Mouse (Mus musculus): ENCODE results near the gene Aebp1. TPM values are rescaled to one million over a fixed set of nuclear protein-coding genes. Genes with fewer than 3 reads are reported as not detected.
"Not testable (repeated sequence)": the region's sequence is repeated elsewhere in the genome, so short reads cannot be mapped to it uniquely, and the experiment has no call there.

Gene Aebp1
- total RNA-seq, 2 experiments from 2014 or later = 16.4 to 26.9 TPM

DNA sequence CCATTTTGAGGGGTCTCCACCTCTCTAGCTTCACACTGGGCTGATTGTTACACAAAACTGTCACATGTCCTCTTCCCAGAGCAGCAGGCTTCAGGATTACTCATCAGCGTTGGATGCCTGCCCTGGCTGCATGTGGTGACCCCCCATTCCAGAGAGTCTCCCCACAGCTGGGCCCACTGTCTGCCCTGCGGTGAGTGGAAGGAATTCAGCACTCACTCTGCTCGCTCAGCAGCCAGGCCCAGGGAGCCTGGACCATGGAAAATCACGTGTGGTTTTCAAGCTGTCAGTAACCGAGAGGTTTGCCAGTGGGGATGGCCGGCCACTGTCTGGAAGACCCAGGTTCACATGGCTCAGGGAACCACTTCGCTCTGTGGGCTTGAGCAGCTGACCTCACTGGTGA is 5.8 kb upstream of the Aebp1 start:
- peak; percentile 71 to 80 for DNase-seq

DNA sequence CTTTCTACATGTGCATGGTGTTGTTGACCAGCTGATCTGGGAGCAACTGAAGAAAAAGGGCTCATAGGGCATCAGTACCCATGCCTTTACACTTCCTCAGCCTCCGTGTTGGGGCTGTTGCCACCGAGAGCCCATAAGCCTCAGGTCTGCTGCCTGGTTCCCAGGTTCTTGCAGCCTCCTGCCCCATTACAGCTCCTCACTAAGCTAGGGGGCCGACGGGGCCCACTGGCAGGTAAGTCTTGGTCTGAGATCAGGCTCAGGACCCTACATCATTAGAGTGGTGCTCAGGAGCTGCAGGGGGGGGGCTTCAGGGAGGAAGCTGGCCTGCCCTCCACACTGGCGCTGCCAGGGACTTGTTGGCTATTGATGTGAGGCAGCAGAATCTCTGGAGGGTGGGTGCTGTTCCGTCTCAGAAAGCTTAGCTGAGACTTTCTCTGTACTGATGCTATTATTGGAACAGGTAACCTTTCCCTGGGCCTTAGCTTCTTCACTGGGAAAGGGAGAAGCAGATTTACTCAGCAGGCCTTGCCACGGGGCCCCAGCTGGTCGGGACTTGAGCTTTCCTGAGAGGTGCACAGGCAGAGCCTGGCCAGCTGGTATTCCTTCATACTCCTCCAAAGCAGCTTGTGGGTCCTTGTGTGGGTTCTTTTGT is 5.1 kb upstream of the Aebp1 start:
- DNase-seq = no peak

GRCm38 (mm10) chr11:5858723-5859122 is 3.0 kb upstream of the Aebp1 start:
- DNase-seq = no peak

DNA sequence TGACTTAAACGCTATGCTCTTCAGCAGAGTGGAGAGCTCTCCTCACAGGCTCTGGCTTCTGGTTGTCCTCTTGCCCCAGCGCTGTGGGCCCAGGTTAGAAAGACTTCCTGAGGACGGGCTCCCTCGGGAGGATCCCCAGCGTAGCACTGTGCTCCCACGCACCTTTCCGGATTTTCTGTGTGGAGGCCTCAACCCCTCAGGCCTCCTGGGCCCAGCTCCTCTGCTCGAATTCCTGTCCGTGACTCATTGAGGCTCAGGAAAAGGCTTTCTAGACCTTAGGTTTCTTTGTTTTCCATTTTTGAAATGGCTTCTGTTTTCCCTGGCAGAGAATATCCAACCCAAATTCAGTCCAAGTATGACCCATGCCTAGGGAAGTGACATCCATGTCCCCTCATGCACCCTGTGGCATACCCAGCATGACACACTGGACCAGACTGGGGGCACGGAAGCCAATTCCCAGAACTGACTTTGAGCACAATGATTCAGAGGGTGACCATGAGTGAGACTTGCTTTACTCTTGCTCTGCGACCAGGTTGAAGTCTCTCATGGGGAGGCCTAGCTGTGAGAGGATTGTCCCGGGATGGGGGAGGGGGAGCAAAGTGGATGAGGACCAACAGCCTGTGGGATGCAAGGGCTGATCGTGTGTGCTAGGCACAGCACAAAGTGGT is 1.7 kb upstream of the Aebp1 start:
- DNase-seq = no peak

DNA sequence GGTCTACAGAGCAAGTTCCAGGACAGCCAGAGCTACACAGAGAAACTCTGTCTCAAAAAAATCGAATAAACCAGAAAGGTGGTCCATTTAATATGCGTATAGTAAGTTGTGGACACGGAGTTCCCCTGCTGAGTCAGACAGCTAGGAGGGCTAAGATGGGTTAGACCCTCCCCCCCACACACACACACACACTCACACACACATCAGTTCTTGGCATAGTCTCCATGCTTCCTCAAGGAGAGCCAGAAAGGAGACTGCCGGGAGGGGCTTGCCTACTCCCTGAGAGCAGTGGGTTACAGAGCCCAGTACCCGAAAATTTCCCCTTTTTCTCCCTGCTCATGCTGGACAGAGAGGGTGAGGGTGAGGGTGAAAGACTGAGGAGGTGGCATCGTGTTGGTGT is 1.1 kb upstream of the Aebp1 start:
- DNase-seq = no peak

DNA sequence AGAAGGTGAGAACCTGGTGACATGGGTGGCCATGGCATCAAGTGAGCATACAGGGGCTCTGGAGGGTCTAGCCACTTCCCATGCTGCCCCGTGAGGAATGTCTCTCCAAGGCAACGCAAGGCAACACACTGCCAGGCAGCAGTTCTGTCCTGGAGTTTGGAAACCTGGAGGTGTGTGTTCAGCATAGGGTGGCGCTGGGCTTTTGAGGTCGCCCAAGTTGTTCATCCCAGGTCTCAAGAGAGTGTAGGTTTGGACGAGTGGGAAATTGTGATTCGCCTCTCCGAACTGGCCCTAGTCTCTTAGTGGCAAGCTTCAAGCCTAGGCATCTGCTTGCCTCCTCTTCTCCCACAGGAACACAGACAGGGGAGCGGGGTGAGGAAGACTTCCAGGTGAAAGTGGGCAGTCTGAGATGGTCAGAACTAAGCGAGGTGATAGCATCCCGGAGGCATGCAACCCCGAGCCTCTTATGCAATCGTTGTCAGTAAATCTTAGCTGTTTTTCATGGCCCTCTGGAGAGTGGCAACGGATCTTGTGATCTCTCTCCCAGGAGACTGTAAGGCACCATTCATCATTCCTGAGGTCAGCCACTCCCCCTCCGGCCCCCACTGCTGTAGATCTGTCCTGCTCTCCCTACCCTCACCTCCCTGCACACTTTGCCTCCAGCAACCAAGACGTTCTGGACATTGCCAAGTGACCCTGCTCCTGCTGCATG is 803 bp downstream of the Aebp1 start:
- DNase-seq = peak in 1 of 2 experiments; percentile 43

DNA sequence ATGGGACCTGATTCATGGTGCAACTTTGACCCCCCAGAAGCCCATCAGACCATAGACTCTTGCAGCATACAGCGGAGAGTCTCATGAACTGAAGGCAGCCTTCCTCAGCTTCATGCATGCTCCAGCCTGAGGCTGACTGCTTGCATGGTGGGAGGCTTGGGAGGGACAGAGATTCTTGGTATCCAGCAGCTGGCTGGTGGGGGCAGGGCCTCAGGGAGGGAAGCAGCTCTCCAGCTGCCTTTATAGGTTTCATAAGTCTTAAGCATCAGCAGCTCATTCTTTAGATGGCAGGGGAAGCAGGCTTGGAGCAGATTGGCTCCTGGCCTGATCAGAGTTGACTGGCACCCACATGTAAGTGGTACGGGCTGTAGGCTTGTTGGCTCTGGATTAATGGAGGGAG is 5.4 kb downstream of the Aebp1 start:
- no peak for DNase-seq

DNA sequence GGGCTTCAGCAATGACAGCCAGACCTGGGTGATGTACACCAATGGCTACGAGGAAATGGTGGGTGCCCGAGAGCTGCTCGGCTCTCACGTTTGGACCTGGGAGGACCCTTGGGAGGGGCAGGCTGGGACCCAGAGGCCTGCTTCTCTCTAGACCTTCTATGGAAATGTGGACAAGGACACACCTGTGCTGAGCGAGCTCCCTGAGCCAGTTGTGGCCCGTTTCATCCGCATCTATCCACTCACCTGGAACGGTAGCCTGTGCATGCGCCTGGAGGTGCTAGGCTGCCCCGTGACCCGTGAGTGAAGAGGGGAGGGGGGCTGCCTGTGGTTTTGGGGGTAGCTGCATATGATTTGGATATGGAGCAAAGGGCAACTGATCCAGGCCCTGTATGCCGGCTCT is 6.6 kb downstream of the Aebp1 start:
- DNase-seq = no peak

- no peak for DNase-seq
These were observed 7.6 kb downstream of the Aebp1 start for GRCm38 (mm10) chr11:5869331-5869730.

- DNase-seq = no peak
These were observed 8.3 kb downstream of the Aebp1 start for GRCm38 (mm10) chr11:5870069-5870468.

- no peak for DNase-seq
These were observed 11.0 kb downstream of the Aebp1 start for GRCm38 (mm10) chr11:5872707-5873106.

GRCm38 (mm10) chr11:5873192-5873591 is 11.4 kb downstream of the Aebp1 start:
- DNase-seq = no peak

DNA sequence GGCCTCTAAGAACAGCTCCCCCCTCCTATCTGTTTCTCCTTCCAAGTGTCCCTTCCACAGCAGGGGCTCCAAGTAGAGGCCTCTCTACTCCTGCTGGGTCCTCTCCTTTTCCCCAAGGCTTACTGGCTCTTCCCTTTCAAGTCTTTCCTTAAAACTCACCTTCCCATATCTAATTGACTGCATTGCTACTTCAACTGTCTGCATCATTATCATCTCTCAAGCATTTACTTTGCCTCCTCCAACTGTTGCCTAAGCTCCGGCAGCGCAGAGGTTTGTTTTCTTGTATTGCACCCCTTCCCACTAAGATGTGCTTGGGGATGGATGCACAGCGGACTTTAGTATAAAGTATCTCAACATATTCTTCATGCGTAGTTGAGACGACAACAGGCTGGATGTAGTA is 15.7 kb downstream of the Aebp1 start:
- DNase-seq = no peak

DNA sequence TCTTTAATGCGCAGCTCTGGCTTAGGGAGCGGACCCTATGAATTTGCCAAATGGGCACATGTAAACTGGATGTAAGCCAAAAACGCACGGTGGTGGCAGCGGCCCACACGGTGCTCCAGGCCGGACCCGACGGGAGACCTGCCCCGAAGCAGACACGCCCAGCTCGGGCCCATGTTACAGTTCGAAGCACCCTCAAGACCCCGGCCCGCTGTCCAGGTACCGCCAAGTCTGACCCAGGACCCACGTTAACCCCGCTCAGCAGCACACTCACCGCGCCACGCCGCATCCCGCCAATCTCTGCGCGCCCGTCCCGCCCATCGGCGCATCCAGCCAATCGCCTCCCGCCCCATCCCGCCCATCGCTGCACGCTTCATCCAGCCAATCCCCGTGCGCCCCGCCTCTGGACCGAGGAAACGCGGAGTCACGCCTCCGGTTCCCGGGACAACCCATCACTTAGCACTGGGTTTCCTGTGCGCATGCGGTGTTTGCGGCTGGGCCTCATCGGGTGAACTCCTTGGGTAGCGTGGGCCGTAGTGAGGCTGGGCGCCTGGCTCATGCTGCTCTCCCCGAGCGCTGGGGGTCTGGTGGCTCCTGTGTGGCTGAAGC is 16.3 kb downstream of the Aebp1 start, which contains the start of gene Pold2:
TSS of gene Pold2 (minus strand) at position 372 of the 606 bp plus-strand sequence.
- peak; percentile 98 to 99 for DNase-seq

DNA sequence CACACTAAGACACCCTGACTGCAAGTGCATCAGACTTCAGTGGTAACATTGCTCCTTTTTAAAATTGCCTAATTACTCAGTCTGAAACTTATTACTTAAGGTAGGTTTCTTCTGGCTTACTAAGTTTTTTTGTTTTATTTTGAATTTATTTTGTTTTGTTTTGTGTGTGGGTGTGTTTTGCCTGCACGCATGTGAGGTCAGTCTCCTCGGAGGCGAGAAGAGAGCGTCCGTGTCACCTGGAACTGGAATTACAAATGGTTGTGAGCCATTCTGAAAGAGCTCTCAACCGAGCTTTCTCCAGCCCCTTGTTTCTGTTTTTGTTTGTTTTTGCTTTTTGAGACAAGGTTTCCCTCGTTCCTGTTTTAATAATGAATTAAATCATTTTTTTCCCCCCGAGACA is 16.9 kb downstream of the Aebp1 start:
- DNase-seq = no peak

DNA sequence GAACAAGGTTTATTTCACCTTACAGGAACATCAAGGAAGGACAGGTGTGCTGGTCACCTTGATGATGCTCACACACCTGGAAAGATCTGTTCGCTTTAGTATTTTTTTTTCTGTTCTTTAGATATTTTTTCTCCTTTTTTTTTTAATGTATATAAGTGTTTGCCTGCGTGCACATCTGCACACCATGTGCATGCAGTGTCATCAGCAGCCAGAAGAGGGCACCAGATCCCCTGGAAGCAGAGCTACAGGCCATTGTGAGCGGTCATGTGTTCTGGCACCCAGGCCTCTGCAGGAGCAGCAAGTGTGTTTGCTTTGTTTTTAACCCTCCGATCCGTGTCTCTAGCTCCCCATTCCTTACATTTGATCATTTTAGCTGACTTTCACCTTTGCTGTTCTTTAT is 18.2 kb downstream of the Aebp1 start:
- peak in 1 of 2 experiments; percentile 64 for DNase-seq

- DNase-seq = no peak
These were observed 20.8 kb downstream of the Aebp1 start for GRCm38 (mm10) chr11:5882518-5882917.

- peak; percentile 69 to 85 for DNase-seq
These were observed 24.4 kb downstream of the Aebp1 start for GRCm38 (mm10) chr11:5886187-5886586.

DNA sequence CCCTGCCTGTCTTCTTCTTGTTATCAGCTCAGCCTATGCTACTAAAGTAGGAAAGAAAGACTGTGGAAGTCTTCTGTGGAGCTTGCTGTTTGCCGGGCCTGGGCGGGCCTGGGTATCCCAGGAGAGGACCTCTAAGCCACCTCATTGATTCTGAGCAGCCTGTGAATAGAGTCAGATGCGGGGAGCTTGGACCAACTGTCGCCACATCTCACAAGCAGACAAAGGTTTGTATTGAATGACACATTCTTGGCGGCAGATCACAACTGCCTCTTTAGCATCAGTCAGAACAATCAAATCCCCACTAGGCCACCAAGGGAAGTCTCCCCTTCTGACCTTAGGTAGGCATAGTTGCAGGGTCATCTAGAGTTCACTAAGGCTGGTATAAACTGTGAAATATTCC is 25.5 kb downstream of the Aebp1 start:
- DNase-seq = no peak

GRCm38 (mm10) chr11:5888563-5888962 is 26.8 kb downstream of the Aebp1 start:
- DNase-seq = not testable (repeated sequence)

DNA sequence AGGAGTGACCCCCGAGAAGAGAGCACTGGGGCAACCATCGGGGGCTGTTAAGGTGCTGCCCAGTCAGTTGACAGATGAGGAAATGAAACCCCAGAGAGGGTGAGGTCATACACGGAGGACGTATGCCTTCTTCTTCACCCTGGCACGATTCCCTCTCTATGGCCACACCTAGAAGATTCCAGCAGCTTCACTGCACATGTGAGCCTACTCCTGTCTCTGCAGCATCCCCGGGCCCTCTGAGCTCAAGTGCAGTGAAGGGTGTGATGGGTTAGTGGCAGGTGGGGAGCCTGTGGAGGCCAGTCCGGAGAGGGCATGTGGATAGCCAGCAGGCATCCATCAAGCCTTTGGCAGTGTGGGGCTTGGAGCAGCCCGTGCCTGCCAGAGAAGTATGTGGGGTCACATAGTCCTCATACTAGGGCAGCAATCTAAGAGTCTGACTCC is 30.4 kb downstream of the Aebp1 start:
- peak in 1 of 2 experiments; percentile 47 for DNase-seq

DNA sequence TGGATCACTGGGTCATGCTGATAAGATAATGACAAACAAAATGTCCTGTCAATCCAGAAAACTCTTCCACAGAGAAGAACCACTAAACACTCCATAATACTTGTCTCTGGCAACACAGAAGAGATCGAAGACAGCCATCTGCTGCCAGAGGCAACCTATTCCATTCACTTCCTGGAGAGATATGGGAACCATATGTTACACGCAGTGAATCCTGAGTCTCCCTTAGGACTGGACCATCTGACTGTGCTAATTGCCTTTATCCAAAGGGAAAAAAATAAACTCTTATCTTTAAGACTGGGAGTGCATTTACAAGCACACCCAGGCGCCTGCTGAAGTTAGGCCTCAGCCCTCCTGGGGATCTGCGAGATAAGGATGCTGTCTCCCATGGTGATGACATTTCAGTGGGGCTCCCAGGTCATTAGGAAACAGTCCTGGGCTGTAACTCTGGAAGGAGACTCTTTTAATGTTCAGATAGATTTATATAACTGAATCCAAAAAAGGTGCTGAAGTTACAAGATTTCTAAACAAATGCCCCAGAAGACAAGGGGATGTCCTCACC is 31.1 kb downstream of the Aebp1 start:
- no peak for DNase-seq

- no peak for DNase-seq
These were observed 32.1 kb downstream of the Aebp1 start for GRCm38 (mm10) chr11:5893807-5894206.
